Mouse (Mus musculus) gastrocnemius, adult 2 months (tissue): ENCODE measurements around the gene Zic5. TPM values are rescaled to one million over a fixed set of nuclear protein-coding genes. Genes with fewer than 3 reads are reported as not detected.

ENCODE experiments used
- DNase-seq: peaks from one replicate; pipeline ENCODE4 v3.0.0; 2022
- H3K27ac ChIP-seq: fragments of 200-600 bp; 2 replicates; pipeline ENCODE4 v1.8.1; 2022; ENCODE audit warnings: mild to moderate bottlenecking
- H3K4me3 ChIP-seq: fragments of 200-600 bp; 2 replicates; pipeline ENCODE4 v1.8.1; 2022; ENCODE audit warnings: mild to moderate bottlenecking, moderate library complexity
- CTCF ChIP-seq: fragments of 200-600 bp; IDR thresholded peaks from 2 replicates; pipeline ENCODE4 v1.8.1; 2022; ENCODE audit warnings: antibody characterized with exemption, mild to moderate bottlenecking, moderate library complexity
- intact Hi-C: fragments of 180-260 bp; cut with DNase I; formaldehyde crosslinking; loops from one replicate; pipeline ENCODE4 v1.15.1; 2025
- total RNA-seq, 2 experiments: library from RNA; stranded (reverse); gene quantifications; 2 replicates each; pipeline ENCODE4 v1.2.3; 2021

Gene Zic5
- total RNA-seq, 2 experiments from 2014 or later, result not detected

- TF ChIP-seq CTCF, result no peak
- intact Hi-C loops, result no loop called here
- DNase-seq, result no peak
- Histone ChIP-seq H3K4me3 (no peak overlapping the region), H3K27ac (no peak overlapping the region)
These were observed 37.8 kb downstream of the Zic5 start for GRCm38 (mm10) chr14:122427654-122428053.

- intact Hi-C loops, result no loop called here
- DNase-seq, result no peak
These were observed 38.3 kb downstream of the Zic5 start for GRCm38 (mm10) chr14:122427204-122427560.

GRCm38 (mm10) chr14:122426529-122427203 is 38.8 kb downstream of the Zic5 start:
- Histone ChIP-seq H3K27ac (no peak overlapping the region), H3K4me3 (no peak overlapping the region)
- no peak for DNase-seq
- intact Hi-C loops, result no loop called here
- no peak for TF ChIP-seq CTCF

More at GRCm38 (mm10) chr14:122427204-122427560, 38.3 kb downstream of the Zic5 start:
- no peak for TF ChIP-seq CTCF
- Histone ChIP-seq H3K4me3 (no peak overlapping the region), H3K27ac (no peak overlapping the region)

DNA sequence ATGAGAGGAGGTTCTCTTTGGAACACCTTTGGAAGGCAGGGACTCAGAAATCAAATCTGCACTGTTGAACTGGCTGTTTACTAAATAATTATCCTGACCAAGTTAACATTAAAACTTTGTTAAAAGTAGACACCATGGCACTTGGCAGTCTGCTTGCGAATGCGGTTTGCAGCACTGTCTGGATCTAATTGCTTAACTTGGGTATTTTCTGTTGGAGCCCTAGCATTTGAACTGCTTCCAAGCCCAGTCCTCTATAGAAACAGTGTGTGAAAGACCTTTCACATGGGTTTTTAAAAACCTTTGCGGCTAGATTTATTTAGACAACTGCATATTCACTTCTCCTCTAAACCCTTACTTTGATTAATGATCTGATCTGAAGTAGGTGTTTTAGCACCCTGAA is 41.0 kb downstream of the Zic5 start:
- Histone ChIP-seq H3K4me3 (no peak overlapping the region), H3K27ac (no peak overlapping the region)
- no peak for TF ChIP-seq CTCF
- intact Hi-C loops, result no loop called here
- DNase-seq, result no peak

GRCm38 (mm10) chr14:122416166-122416771 is 49.2 kb downstream of the Zic5 start:
- no peak for DNase-seq
- Histone ChIP-seq H3K4me3 (no peak overlapping the region), H3K27ac (no peak overlapping the region)
- TF ChIP-seq CTCF, result no peak
- intact Hi-C loops, result no loop called here

GRCm38 (mm10) chr14:122414786-122415185 is 50.7 kb downstream of the Zic5 start:
- no peak for DNase-seq
- TF ChIP-seq CTCF, result no peak
- Histone ChIP-seq H3K27ac (no peak overlapping the region), H3K4me3 (no peak overlapping the region)
- intact Hi-C loops, result no loop called here

DNA sequence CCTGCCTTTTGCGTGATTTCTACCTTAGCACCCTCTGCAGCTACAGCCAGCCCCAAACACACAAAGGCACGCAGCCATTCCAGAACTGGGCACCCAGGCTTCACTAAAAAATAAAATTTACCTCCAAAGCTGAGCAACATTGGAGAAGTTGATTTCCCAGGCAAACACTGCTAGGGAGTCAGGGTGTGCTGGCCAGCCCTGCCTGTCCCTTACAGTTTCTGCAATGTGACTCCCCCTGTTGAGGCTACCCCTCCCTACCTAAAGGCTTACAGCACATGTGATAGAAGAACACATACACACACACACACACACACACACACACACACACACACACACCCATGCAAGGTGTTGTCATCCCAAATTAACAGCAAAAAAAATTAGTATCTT is 51.9 kb downstream of the Zic5 start:
- Histone ChIP-seq H3K4me3 (no peak overlapping the region), H3K27ac (no peak overlapping the region)
- TF ChIP-seq CTCF, result no peak
- intact Hi-C loops, result no loop called here
- DNase-seq, result no peak

- intact Hi-C loops, result no loop called here
- no peak for TF ChIP-seq CTCF
- DNase-seq, result no peak
- no peak overlapping the region for H3K4me3 ChIP-seq
- no peak overlapping the region for H3K27ac ChIP-seq
These were observed 52.5 kb downstream of the Zic5 start for GRCm38 (mm10) chr14:122412841-122413541.

Other genes with a start within 250 kb of the Zic5 start
- not detected for gene Gm5089, start 14.6 kb downstream of the Zic5 start, total RNA-seq
- gene Zic2, start 9.8 kb upstream of the Zic5 start, total RNA-seq, result not detected
- gene Gm10837, start 24.9 kb upstream of the Zic5 start, total RNA-seq, result not detected
- 10 to 100 TPM; 37.7 to 58.5 TPM for gene Pcca, start 68.6 kb upstream of the Zic5 start, total RNA-seq